Mouse (Mus musculus) MEL (cell line): ENCODE results near the gene Gm20388. TPM values are rescaled to one million over a fixed set of nuclear protein-coding genes. Genes with fewer than 3 reads are reported as not detected.

Source experiments
- DNase-seq: peaks from one replicate; pipeline ENCODE4 v3.0.0; 2011; ENCODE audit warnings: low read depth, low spot score
- H3K27ac ChIP-seq: 2 replicates; pipeline ENCODE4 v1.5.1; 2012; ENCODE audit warnings: low read depth, mild to moderate bottlenecking, control low read depth, low read length, moderate library complexity; ENCODE audit not compliant: control insufficient read depth
- H3K27me3 ChIP-seq, 2 experiments: fragments of 150-350 bp in 1 of 2; sonication (generic) in 1 of 2; 2 replicates each; pipeline ENCODE4 v1.6.1; 2012; ENCODE audit warnings: low read length in 2 of 2, mild to moderate bottlenecking in 2 of 2, improper control_type of control experiment in 1 of 2, moderate library complexity in 1 of 2; ENCODE audit not compliant: insufficient read depth in 2 of 2, control insufficient read depth in 1 of 2
- H3K36me3 ChIP-seq, 2 experiments: 2 replicates each; pipeline ENCODE4 v1.6.1; 2012 to 2014; ENCODE audit warnings: low read length in 2 of 2, improper control_type of control experiment in 1 of 2, inconsistent platforms in 1 of 2, mild to moderate bottlenecking in 1 of 2; ENCODE audit not compliant: insufficient read depth in 2 of 2, control insufficient read depth in 1 of 2
- H3K4me1 ChIP-seq, 2 experiments: fragments of 150-350 bp in 1 of 2; sonication (generic) in 1 of 2; 2 replicates each; pipeline ENCODE4 v1.6.1; 2012; ENCODE audit warnings: low read length in 2 of 2, improper control_type of control experiment in 1 of 2, mild to moderate bottlenecking in 1 of 2; ENCODE audit not compliant: insufficient read depth in 2 of 2, control insufficient read depth in 1 of 2
- H3K4me3 ChIP-seq, 2 experiments: fragments of 150-350 bp in 1 of 2; sonication (generic) in 1 of 2; 2 replicates each; pipeline ENCODE4 v1.5.1; 2012; ENCODE audit warnings: low read depth in 2 of 2, low read length in 2 of 2, mild to moderate bottlenecking in 2 of 2, moderate library complexity in 2 of 2, control low read depth in 1 of 2, improper control_type of control experiment in 1 of 2; ENCODE audit not compliant: control insufficient read depth in 1 of 2, insufficient read depth in 1 of 2
- H3K79me2 ChIP-seq: 2 replicates; pipeline ENCODE4 v1.6.1; 2012; ENCODE audit warnings: mild to moderate bottlenecking, low read length, moderate library complexity; ENCODE audit not compliant: control insufficient read depth, poor library complexity, insufficient read depth
- H3K9ac ChIP-seq: 2 replicates; pipeline ENCODE4 v1.6.1; 2012; ENCODE audit warnings: low read depth, mild to moderate bottlenecking, control low read depth, low read length, moderate library complexity; ENCODE audit not compliant: control insufficient read depth, poor library complexity, severe bottlenecking
- H3K9me3 ChIP-seq: fragments of 150-350 bp; sonication (generic); replicated peaks from 2 replicates; pipeline ENCODE4 v1.6.1; 2012; ENCODE audit warnings: mild to moderate bottlenecking, low read length, improper control_type of control experiment, moderate library complexity; ENCODE audit not compliant: insufficient read depth
- CTCF ChIP-seq, 3 experiments: IDR thresholded peaks in 2 of 3; conservative IDR thresholded peaks in 1 of 3; 2 replicates each; pipeline ENCODE4 v1.5.1; 2011 to 2012; ENCODE audit warnings: low read length in 3 of 3, low read depth in 2 of 3, mild to moderate bottlenecking in 2 of 3, improper control_type of control experiment in 1 of 3, inconsistent platforms in 1 of 3, mixed read lengths in 1 of 3, moderate library complexity in 1 of 3; ENCODE audit not compliant: control insufficient read depth in 1 of 3, insufficient read depth in 1 of 3, poor library complexity in 1 of 3, severe bottlenecking in 1 of 3
- E2F4 ChIP-seq: IDR thresholded peaks from 2 replicates; pipeline ENCODE4 v1.6.1; 2011; ENCODE audit warnings: low read depth, low read length, improper control_type of control experiment, borderline replicate concordance
- ETS1 ChIP-seq: IDR thresholded peaks from 2 replicates; pipeline ENCODE4 v1.6.1; 2012; ENCODE audit warnings: low read depth, mild to moderate bottlenecking, inconsistent platforms, low read length, improper control_type of control experiment, moderate library complexity
- GABPA ChIP-seq: IDR thresholded peaks from 2 replicates; pipeline ENCODE4 v1.6.1; 2012; ENCODE audit warnings: low read depth, mild to moderate bottlenecking, inconsistent platforms, low read length, improper control_type of control experiment, moderate library complexity
- HCFC1 ChIP-seq: IDR thresholded peaks from 2 replicates; pipeline ENCODE4 v1.6.1; 2012; ENCODE audit warnings: low read depth, mild to moderate bottlenecking, inconsistent platforms, low read length, improper control_type of control experiment, moderate library complexity
- JUND ChIP-seq: IDR thresholded peaks from 2 replicates; pipeline ENCODE4 v1.6.1; 2011; ENCODE audit warnings: low read depth, mild to moderate bottlenecking, improper control_type of control experiment, low read length
- KAT2A ChIP-seq: conservative IDR thresholded peaks from 2 replicates; pipeline ENCODE4 v1.6.1; 2012; ENCODE audit warnings: low read depth, low read length, improper control_type of control experiment, inconsistent platforms
- MAX ChIP-seq: IDR thresholded peaks from 2 replicates; pipeline ENCODE4 v1.6.1; 2011; ENCODE audit warnings: low read length, improper control_type of control experiment
- MEF2A ChIP-seq: IDR thresholded peaks from 2 replicates; pipeline ENCODE4 v1.6.1; 2014; ENCODE audit warnings: low read depth, mild to moderate bottlenecking, inconsistent platforms, low read length, improper control_type of control experiment; ENCODE audit not compliant: poor library complexity, insufficient replicate concordance, severe bottlenecking; ENCODE audit errors: extremely low read depth
- MXI1 ChIP-seq: IDR thresholded peaks from 2 replicates; pipeline ENCODE4 v1.6.1; 2011; ENCODE audit warnings: mild to moderate bottlenecking, low read depth, low read length, improper control_type of control experiment
- MYC ChIP-seq: IDR thresholded peaks from 2 replicates; pipeline ENCODE4 v1.6.1; 2011; ENCODE audit warnings: low read depth, mild to moderate bottlenecking, low read length, improper control_type of control experiment, moderate library complexity
- NRF1 ChIP-seq: IDR thresholded peaks from 2 replicates; pipeline ENCODE4 v1.6.1; 2014; ENCODE audit warnings: low read depth, mild to moderate bottlenecking, inconsistent platforms, low read length, improper control_type of control experiment, moderate library complexity; ENCODE audit not compliant: poor library complexity, insufficient read depth, severe bottlenecking
- RAD21 ChIP-seq: IDR thresholded peaks from 2 replicates; pipeline ENCODE4 v1.6.1; 2011; ENCODE audit warnings: mild to moderate bottlenecking, low read depth, low read length, improper control_type of control experiment
- RCOR1 ChIP-seq: IDR thresholded peaks from 2 replicates; pipeline ENCODE4 v1.6.1; 2012; ENCODE audit warnings: low read depth, mild to moderate bottlenecking, inconsistent platforms, low read length, improper control_type of control experiment
- SMC3 ChIP-seq: IDR thresholded peaks from 2 replicates; pipeline ENCODE4 v1.6.1; 2011; ENCODE audit warnings: low read depth, low read length, improper control_type of control experiment
- TAL1 ChIP-seq: IDR thresholded peaks from 2 replicates; pipeline ENCODE4 v1.6.1; 2012; ENCODE audit warnings: mild to moderate bottlenecking, inconsistent platforms, low read length, moderate library complexity, mixed read lengths
- TBP ChIP-seq: IDR thresholded peaks from 2 replicates; pipeline ENCODE4 v1.8.0; 2011; ENCODE audit warnings: low read depth, low read length, improper control_type of control experiment
- UBTF ChIP-seq: IDR thresholded peaks from 2 replicates; pipeline ENCODE4 v1.6.1; 2012; ENCODE audit warnings: low read depth, mild to moderate bottlenecking, inconsistent platforms, low read length, improper control_type of control experiment, moderate library complexity, borderline replicate concordance; ENCODE audit not compliant: insufficient read depth
- USF1 ChIP-seq: IDR thresholded peaks from 2 replicates; pipeline ENCODE4 v1.6.1; 2014; ENCODE audit warnings: low read depth, mild to moderate bottlenecking, inconsistent platforms, low read length, improper control_type of control experiment, moderate library complexity
- ZNF384 ChIP-seq: IDR thresholded peaks from 2 replicates; pipeline ENCODE4 v1.6.1; 2012; ENCODE audit warnings: low read depth, mild to moderate bottlenecking, inconsistent platforms, low read length, improper control_type of control experiment
- polyA plus RNA-seq, 2 experiments: library from polyadenylated mRNA; stranded (reverse) in 1 of 2; unstranded in 1 of 2; fragments of >175 nt in 1 of 2; fragments of >200 nt in 1 of 2; gene quantifications; 2 replicates each; pipeline versions ENCODE4 v1.2.1 to v1.2.4; 2012; ENCODE audit warnings: low replicate concordance in 2 of 2, low read depth in 1 of 2; ENCODE audit not compliant: insufficient read length in 2 of 2, insufficient read depth in 1 of 2, missing spikeins in 1 of 2
- total RNA-seq: library from RNA; depleted of rRNA; stranded (reverse); fragments of 300-350 nt; gene quantifications from 2 replicates; pipeline ENCODE4 v1.2.3, GENCODE M21; 2012

The Gm20388 gene
- total and polyA plus RNA-seq, 3 experiments, result 11.1 to 17.8 TPM; not detected in 1

- no peak overlapping the region for H3K4me3 ChIP-seq
- DNase-seq, result no peak
- no peaks in the 10 kb centered on the region for H3K9me3 ChIP-seq
- no peak for TF ChIP-seq MAX
- no peak overlapping the region for H3K27ac ChIP-seq
- no peak overlapping the region for H3K9ac ChIP-seq
- no peaks in the 10 kb centered on the region for H3K79me2 ChIP-seq
- no peaks in the 10 kb centered on the region for H3K4me1 ChIP-seq
- H3K36me3 ChIP-seq, result no peaks in the 10 kb centered on the region
- H3K27me3 ChIP-seq, result no peaks in the 10 kb centered on the region
Measured at GRCm38 (mm10) chr8:121729754-121730153, 1819.1 kb downstream of the Gm20388 start.

GRCm38 (mm10) chr8:121730170-121730569 is 1819.5 kb downstream of the Gm20388 start:
- Histone ChIP-seq H3K9ac (no peak overlapping the region), H3K36me3 (no peaks in the 10 kb centered on the region), H3K79me2 (no peaks in the 10 kb centered on the region), H3K4me3 (no peak overlapping the region), H3K4me1 (no peaks in the 10 kb centered on the region), H3K27me3 (no peaks in the 10 kb centered on the region), H3K27ac (no peak overlapping the region), H3K9me3 (no peaks in the 10 kb centered on the region)
- DNase-seq, result no peak
- TF ChIP-seq UBTF (no peak), MYC (no peak), TBP (no peak), MEF2A (no peak), MXI1 (no peak), KAT2A (no peak), ETS1 (no peak), CTCF (IDR thresholded peaks at IDR 0.05 in 2 of 3, conservative IDR thresholded peaks at IDR 0.05 in 1 of 3; ENCODE audit: control insufficient read depth in 1 of 3, insufficient read depth in 1 of 3, low read depth in 2 of 3, low read length in 3 of 3, poor library complexity in 1 of 3, severe bottlenecking in 1 of 3) (no peak), MAX (no peak), ZNF384 (no peak), USF1 (no peak), SMC3 (no peak), E2F4 (no peak), RAD21 (no peak), GABPA (no peak), HCFC1 (no peak), NRF1 (no peak), TAL1 (no peak), JUND (no peak), RCOR1 (no peak)
